Mouse (Mus musculus) forebrain, embryonic 14.5 days (tissue): ENCODE measurements at regions not wholly inside any gene's neighbourhood (a gene's known extent, or its start where the extent isn't known, plus 50 kb on each side); places are given as distances from the start of the nearest gene placed in this dataset.

Experiments used
- ATAC-seq: fragments of 200-750 bp; cut with Nextera tagmentation; 2 replicates; pipeline ENCODE4 v1.8.0; 2017; ENCODE audit warnings: mild to moderate bottlenecking, moderate library complexity
- DNase-seq: peaks from one replicate; pipeline ENCODE4 v3.0.0-alpha.2; 2015; ENCODE audit warnings: low spot score
- H3K27ac ChIP-seq: fragments of 300-500 bp; sonication (generic); 2 replicates; pipeline ENCODE4 v1.5.1; 2014; ENCODE audit warnings: low read depth, mild to moderate bottlenecking, control low read depth, low read length, moderate library complexity
- H3K27me3 ChIP-seq: fragments of 300-500 bp; sonication (generic); replicated peaks from 2 replicates; pipeline ENCODE4 v1.6.1; 2014; ENCODE audit warnings: low read length, control low read depth, mixed read lengths; ENCODE audit not compliant: control insufficient read depth, insufficient read depth
- H3K36me3 ChIP-seq: fragments of 300-500 bp; sonication (generic); 2 replicates; pipeline ENCODE4 v1.6.1; 2014; ENCODE audit warnings: low read length, control low read depth; ENCODE audit not compliant: control insufficient read depth, insufficient read depth
- H3K4me1 ChIP-seq: fragments of 300-500 bp; sonication (generic); 2 replicates; pipeline ENCODE4 v1.6.1; 2014; ENCODE audit warnings: antibody characterized with exemption, low read length, control low read depth; ENCODE audit not compliant: control insufficient read depth, insufficient read depth
- H3K4me2 ChIP-seq: fragments of 300-500 bp; sonication (generic); 2 replicates; pipeline ENCODE4 v1.6.1; 2014; ENCODE audit warnings: mild to moderate bottlenecking, control low read depth, low read length
- H3K4me3 ChIP-seq: fragments of 300-500 bp; sonication (generic); 2 replicates; pipeline ENCODE4 v1.5.1; 2014; ENCODE audit warnings: low read depth, low read length, control low read depth
- H3K9ac ChIP-seq: fragments of 300-500 bp; sonication (generic); 2 replicates; pipeline ENCODE4 v1.6.1; 2014; ENCODE audit warnings: mild to moderate bottlenecking, low read length, control low read depth, moderate library complexity
- H3K9me3 ChIP-seq: fragments of 300-500 bp; sonication (generic); replicated peaks from 2 replicates; pipeline ENCODE4 v1.6.1; 2016; ENCODE audit warnings: low read length, control low read depth, mixed read lengths; ENCODE audit not compliant: control insufficient read depth
- WGBS: fragments of 180-500 bp; shearing (Covaris S2); extraction: QIAGEN DNeasy Blood & Tissue Kit; methylation state at CpG from one replicate; pipeline ENCODE4 v1.1.7; 2014; 5-methylcytosine and 5-hydroxymethylcytosine counted together

DNA sequence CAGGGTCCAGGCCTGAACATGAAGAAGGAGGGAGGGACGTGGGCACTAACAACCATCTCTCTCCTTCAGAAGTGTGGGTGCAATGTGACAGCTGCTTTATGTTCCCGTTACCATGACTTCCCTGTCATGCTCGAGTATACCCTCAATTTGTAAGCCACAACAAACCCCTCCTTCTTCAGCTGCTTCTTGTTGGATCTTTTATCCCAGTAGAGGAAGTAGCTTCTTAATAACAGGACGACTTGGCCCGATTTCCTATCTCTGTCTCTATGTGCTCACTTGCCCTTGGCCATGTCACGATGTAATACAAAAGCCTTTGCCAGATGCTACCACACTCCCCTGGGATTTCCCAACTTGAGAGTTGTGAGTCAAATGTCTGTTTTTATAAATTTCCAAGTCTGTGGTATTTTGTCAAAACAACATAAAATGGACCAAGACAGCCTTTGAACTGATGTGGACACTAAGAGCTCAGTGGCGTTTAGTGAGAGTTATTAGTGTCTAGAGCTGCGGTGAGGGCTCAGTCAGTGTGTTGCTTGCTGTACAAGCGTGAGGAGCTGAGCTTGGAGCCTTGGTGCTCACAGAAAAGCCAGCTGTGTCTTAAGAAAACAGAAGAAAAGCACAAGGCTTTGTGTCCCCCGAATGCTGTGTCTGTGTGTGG, 138.8 kb upstream of the Ddhd1 start:
- H3K27me3 ChIP-seq: no peaks in the 10 kb centered on the region
- H3K36me3 ChIP-seq: no peaks in the 10 kb centered on the region
- 85% methylated on average over 10 of the region's 10 CpGs for WGBS
- H3K9me3 ChIP-seq: no peaks in the 10 kb centered on the region
- no peaks in the 10 kb centered on the region for H3K4me1 ChIP-seq
- no peak overlapping the region for H3K4me2 ChIP-seq
- ATAC-seq (no peak), DNase-seq (no peak)
- H3K4me3 ChIP-seq: no peak overlapping the region
- H3K9ac ChIP-seq: no peak overlapping the region
- H3K27ac ChIP-seq: no peak overlapping the region

DNA sequence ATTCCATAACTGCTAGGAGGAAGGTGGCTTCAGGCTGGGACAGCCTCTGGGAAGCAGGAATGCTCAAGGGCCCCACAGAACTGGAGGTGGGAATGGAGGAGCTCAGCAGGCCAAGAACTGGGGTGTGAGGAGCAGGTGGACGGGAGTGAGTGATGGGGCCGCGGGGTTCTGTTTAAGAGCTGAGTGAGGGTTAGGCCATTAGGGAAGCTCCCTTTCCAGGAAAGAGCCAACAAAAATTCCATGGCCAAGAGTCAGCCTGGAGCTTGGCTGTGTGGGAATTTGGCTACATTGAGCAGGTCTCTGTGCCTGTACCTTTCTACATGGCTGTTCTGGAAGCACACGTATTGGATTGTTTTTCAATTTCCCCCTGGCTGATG, 139.4 kb upstream of the Ddhd1 start:
- Histone ChIP-seq H3K36me3 (no peaks in the 10 kb centered on the region), H3K9ac (no peak overlapping the region), H3K27ac (no peak overlapping the region), H3K27me3 (no peaks in the 10 kb centered on the region), H3K4me2 (no peak overlapping the region), H3K4me3 (no peak overlapping the region), H3K9me3 (no peaks in the 10 kb centered on the region), H3K4me1 (no peaks in the 10 kb centered on the region)
- 91% methylated on average over 4 of the region's 4 CpGs for WGBS
- ATAC-seq (no peak), DNase-seq (no peak)

DNA sequence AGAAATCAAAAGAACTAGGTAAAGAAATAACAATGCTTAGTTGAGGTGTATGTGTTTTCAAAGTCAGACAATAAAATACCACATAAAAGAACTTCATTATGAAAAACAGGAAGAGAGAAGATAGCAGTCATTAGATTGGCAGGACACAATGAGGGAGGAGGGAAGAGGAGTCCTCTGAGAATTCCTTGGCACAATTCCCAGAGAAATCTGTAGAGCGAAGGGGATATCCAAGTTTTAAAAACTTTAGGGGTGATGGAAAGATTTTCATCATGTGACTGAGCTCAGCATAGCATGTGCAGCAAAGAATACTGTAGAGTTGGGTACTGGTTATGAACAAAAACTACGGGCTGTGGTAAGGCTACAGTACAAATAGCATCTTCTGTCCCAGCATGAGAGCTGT, 141.3 kb upstream of the Ddhd1 start:
- 77% methylated on average over 2 of the region's 2 CpGs for WGBS
- Histone ChIP-seq H3K27ac (no peak overlapping the region), H3K4me2 (no peak overlapping the region), H3K9me3 (no peaks in the 10 kb centered on the region), H3K27me3 (no peaks in the 10 kb centered on the region), H3K4me3 (no peak overlapping the region), H3K9ac (no peak overlapping the region), H3K36me3 (no peaks in the 10 kb centered on the region), H3K4me1 (no peaks in the 10 kb centered on the region)
- ATAC-seq (no peak), DNase-seq (no peak)

DNA sequence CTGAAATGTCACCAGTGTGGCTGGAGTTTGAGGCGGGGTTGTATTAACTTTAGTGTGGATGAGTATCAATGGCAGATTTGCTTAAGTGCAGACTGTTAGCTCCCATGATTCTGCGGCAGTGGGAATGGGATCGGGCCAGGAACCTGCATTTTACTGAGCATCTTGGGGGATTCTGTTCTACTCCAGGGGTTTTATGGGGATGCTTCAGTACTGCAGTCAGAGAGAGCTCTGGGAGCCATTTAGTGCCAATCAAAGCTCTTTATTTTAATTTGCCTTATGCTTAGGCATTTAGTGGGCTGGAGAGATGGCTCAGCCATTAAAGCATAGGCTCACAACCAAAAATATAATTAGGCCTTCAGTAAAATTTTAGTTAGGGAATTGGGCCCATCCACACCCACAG, 148.0 kb upstream of the Ddhd1 start:
- no peak overlapping the region for H3K27ac ChIP-seq
- DNase-seq (no peak), ATAC-seq (no peak)
- no peak overlapping the region for H3K4me2 ChIP-seq
- no peaks in the 10 kb centered on the region for H3K36me3 ChIP-seq
- no peak overlapping the region for H3K9ac ChIP-seq
- no peaks in the 10 kb centered on the region for H3K4me1 ChIP-seq
- no peaks in the 10 kb centered on the region for H3K9me3 ChIP-seq
- no peak overlapping the region for H3K4me3 ChIP-seq
- 90% methylated on average over 3 of the region's 3 CpGs for WGBS
- no peaks in the 10 kb centered on the region for H3K27me3 ChIP-seq

DNA sequence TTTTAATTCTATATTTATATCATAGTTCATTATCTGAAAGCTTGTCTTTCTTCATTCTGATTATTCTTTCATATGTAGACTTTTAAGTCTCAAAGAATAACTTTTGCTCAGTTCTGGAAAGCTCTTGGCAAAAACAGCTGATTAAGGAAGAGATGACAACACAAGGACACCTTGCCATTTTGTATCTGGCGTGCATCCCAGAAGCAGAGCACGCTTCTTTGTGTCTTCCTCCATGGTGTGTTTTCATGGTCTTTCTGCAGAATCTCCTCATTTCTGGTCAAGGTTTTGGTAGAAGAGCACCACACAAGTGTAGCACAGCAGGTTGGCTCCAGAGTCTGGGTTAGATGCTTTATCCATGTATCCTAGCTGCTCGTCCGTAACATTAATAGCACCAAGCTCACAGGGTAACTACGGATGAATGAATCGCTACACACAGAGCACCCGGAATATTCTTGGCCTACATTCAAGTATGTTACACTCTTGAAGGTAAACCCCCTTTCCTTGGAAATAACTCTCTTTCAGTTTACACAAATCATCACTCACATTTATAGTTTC, 148.9 kb upstream of the Ddhd1 start:
- no peak overlapping the region for H3K4me3 ChIP-seq
- no peak overlapping the region for H3K27ac ChIP-seq
- H3K36me3 ChIP-seq: no peaks in the 10 kb centered on the region
- H3K4me2 ChIP-seq: no peak overlapping the region
- no peak overlapping the region for H3K9ac ChIP-seq
- 74% methylated on average over 7 of the region's 7 CpGs for WGBS
- H3K9me3 ChIP-seq: no peaks in the 10 kb centered on the region
- DNase-seq: no peak
- H3K4me1 ChIP-seq: no peaks in the 10 kb centered on the region
- no peaks in the 10 kb centered on the region for H3K27me3 ChIP-seq
- no peak for ATAC-seq

- Histone ChIP-seq H3K4me2 (no peak overlapping the region), H3K27me3 (no peaks in the 10 kb centered on the region), H3K27ac (no peak overlapping the region), H3K4me1 (no peaks in the 10 kb centered on the region), H3K36me3 (no peaks in the 10 kb centered on the region), H3K4me3 (no peak overlapping the region), H3K9ac (no peak overlapping the region), H3K9me3 (no peaks in the 10 kb centered on the region)
- no peak for ATAC-seq
- no peak for DNase-seq
- 91% methylated on average over 7 of the region's 7 CpGs for WGBS
These were observed 149.8 kb upstream of the Ddhd1 start for GRCm38 (mm10) chr14:45807767-45808166.

GRCm38 (mm10) chr14:45809491-45809890, 151.5 kb upstream of the Ddhd1 start:
- H3K27me3 ChIP-seq: no peaks in the 10 kb centered on the region
- H3K36me3 ChIP-seq: no peaks in the 10 kb centered on the region
- H3K4me1 ChIP-seq: no peaks in the 10 kb centered on the region
- ATAC-seq: no peak
- no peaks in the 10 kb centered on the region for H3K9me3 ChIP-seq
- H3K4me2 ChIP-seq: no peak overlapping the region
- H3K9ac ChIP-seq: no peak overlapping the region
- DNase-seq: no peak
- 87% methylated on average over 7 of the region's 7 CpGs for WGBS
- H3K4me3 ChIP-seq: no peak overlapping the region
- H3K27ac ChIP-seq: no peak overlapping the region

GRCm38 (mm10) chr14:45810101-45810500, 152.2 kb upstream of the Ddhd1 start:
- ATAC-seq: no peak
- 71% methylated on average over 4 of the region's 4 CpGs for WGBS
- no peaks in the 10 kb centered on the region for H3K27me3 ChIP-seq

DNA sequence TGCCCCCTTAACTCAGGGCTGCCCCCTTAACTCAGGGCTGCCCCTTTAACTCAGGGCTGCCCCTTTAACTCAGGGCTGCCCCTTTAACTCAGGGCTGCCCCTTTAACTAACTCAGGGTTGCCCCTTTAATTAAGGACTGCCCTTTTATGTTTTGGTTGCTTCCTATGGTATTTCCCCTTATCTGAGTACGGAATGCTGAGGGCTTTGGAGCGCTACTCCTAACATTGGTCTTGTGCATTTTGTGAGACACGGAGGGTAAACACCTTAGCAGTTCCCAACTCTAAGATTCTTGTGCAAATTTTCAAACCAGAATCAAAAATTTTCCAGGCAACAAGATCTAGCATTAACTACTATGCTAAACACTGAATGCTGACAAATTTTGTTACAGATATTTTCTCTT, 152.7 kb upstream of the Ddhd1 start:
- 63% methylated on average over 3 of the region's 3 CpGs for WGBS
- DNase-seq: no peak
- Histone ChIP-seq H3K27me3 (no peaks in the 10 kb centered on the region), H3K9ac (no peak overlapping the region), H3K4me3 (no peak overlapping the region), H3K36me3 (no peaks in the 10 kb centered on the region), H3K27ac (no peak overlapping the region), H3K4me2 (no peak overlapping the region), H3K9me3 (no peaks in the 10 kb centered on the region), H3K4me1 (no peaks in the 10 kb centered on the region)
- ATAC-seq: no peak

More at GRCm38 (mm10) chr14:45810101-45810500, 152.2 kb upstream of the Ddhd1 start:
- Histone ChIP-seq H3K4me3 (no peak overlapping the region), H3K9me3 (no peaks in the 10 kb centered on the region), H3K4me1 (no peaks in the 10 kb centered on the region), H3K9ac (no peak overlapping the region), H3K36me3 (no peaks in the 10 kb centered on the region), H3K27ac (no peak overlapping the region), H3K4me2 (no peak overlapping the region)
- no peak for DNase-seq
